Mouse (Mus musculus): ENCODE measurements around the gene Gm11042.

DNA sequence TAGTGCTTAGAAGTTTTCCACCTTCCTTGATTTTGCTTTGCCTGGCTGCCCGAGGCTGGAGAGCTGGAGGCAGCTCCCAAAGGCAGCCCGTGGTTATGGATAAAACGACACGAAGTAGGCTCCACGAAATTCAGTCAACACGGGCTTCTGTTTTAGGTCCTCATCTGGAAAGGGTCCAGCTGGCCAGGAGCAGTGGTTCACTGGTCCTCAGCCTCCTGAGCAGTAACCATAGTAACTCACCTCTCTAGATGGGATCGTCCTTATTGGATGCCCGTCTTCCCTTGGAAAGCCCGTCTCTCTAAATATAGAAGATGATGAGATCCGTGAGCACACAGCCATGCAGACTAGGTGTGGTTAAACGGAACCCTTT, 31.5 kb downstream of the Gm11042 start:
- TF ChIP-seq CTCF (IDR thresholded peaks at IDR 0.05; ENCODE audit: borderline replicate concordance, insufficient read depth, low read depth, low read length) (no peak), POLR2A (IDR thresholded peaks at IDR 0.05; ENCODE audit: borderline replicate concordance, insufficient read depth, low read length) (no peak)
